Mouse (Mus musculus): Measurements from ENCODE around the gene Gda.

Gene Gda

GRCm38 (mm10) chr19:21457461-21457860 lies 15.8 kb downstream of the Gda start:
- in situ Hi-C loops (cut with MboI), result no loop called here

GRCm38 (mm10) chr19:21441787-21442186 lies 31.5 kb downstream of the Gda start:
- in situ Hi-C loops (cut with MboI), result no loop called here

GRCm38 (mm10) chr19:21440841-21441240 lies 32.4 kb downstream of the Gda start:
- in situ Hi-C loops (cut with MboI), result no loop called here

GRCm38 (mm10) chr19:21439141-21439737 lies 34.0 kb downstream of the Gda start:
- in situ Hi-C loops (cut with MboI), result no loop called here

GRCm38 (mm10) chr19:21436566-21436965 lies 36.7 kb downstream of the Gda start:
- in situ Hi-C loops (cut with MboI), result no loop called here

GRCm38 (mm10) chr19:21433348-21433747 lies 39.9 kb downstream of the Gda start:
- in situ Hi-C loops (cut with MboI), result no loop called here

- in situ Hi-C loops (cut with MboI), result no loop called here
Observed at GRCm38 (mm10) chr19:21432879-21433278, 40.4 kb downstream of the Gda start.

- in situ Hi-C loops (cut with MboI), result no loop called here
Observed at GRCm38 (mm10) chr19:21432286-21432685, 41.0 kb downstream of the Gda start.

GRCm38 (mm10) chr19:21425391-21425790 lies 47.9 kb downstream of the Gda start:
- in situ Hi-C loops (cut with MboI), result no loop called here

- in situ Hi-C loops (cut with MboI), result no loop called here
Observed at GRCm38 (mm10) chr19:21423731-21424130, 49.5 kb downstream of the Gda start.

- in situ Hi-C loops (cut with MboI), result no loop called here
Observed at GRCm38 (mm10) chr19:21418418-21418817, 54.8 kb downstream of the Gda start.

- in situ Hi-C loops (cut with MboI), result no loop called here
Observed at GRCm38 (mm10) chr19:21415377-21415776, 57.9 kb downstream of the Gda start.

GRCm38 (mm10) chr19:21409178-21409577 lies 64.1 kb downstream of the Gda start:
- in situ Hi-C loops (cut with MboI), result no loop called here

- in situ Hi-C loops (cut with MboI), result no loop called here
Observed at GRCm38 (mm10) chr19:21407363-21407762, 65.9 kb downstream of the Gda start.

- in situ Hi-C loops (cut with MboI), result no loop called here
Observed at GRCm38 (mm10) chr19:21397994-21398393, 75.3 kb downstream of the Gda start.

GRCm38 (mm10) chr19:21396364-21396763 lies 76.9 kb downstream of the Gda start:
- in situ Hi-C loops (cut with MboI), result no loop called here

GRCm38 (mm10) chr19:21390904-21391303 lies 82.3 kb downstream of the Gda start:
- in situ Hi-C loops (cut with MboI), result no loop called here

- in situ Hi-C loops (cut with MboI), result no loop called here
Observed at GRCm38 (mm10) chr19:21386842-21387241, 86.4 kb downstream of the Gda start.

GRCm38 (mm10) chr19:21384231-21384630 lies 89.0 kb downstream of the Gda start:
- in situ Hi-C loops (cut with MboI), result no loop called here

- in situ Hi-C loops (cut with MboI), result no loop called here
Observed at GRCm38 (mm10) chr19:21383491-21384226, 89.6 kb downstream of the Gda start.

GRCm38 (mm10) chr19:21381696-21382095 lies 91.5 kb downstream of the Gda start:
- in situ Hi-C loops (cut with MboI), result no loop called here

- in situ Hi-C loops (cut with MboI), result loop anchor here (5.0 to 10.0 kb wide), 3 partner anchors 183 to 926 kb away; no protein-coding TSS in a partner anchor
Observed at GRCm38 (mm10) chr19:21379195-21379594, 94.0 kb downstream of the Gda start.

- in situ Hi-C loops (cut with MboI), result loop anchor here (5.0 to 10.0 kb wide), 3 partner anchors 186 to 928 kb away; no protein-coding TSS in a partner anchor
Observed at GRCm38 (mm10) chr19:21376445-21377218, 96.6 kb downstream of the Gda start.

All from mature B cell (primary cell).